Mouse (Mus musculus) forebrain, embryonic 14.5 days (tissue): ENCODE data around the gene Srrm4. TPM values are rescaled to one million over a fixed set of nuclear protein-coding genes. Genes with fewer than 3 reads are reported as not detected.
"Not testable (repeated sequence)": the region's sequence is repeated elsewhere in the genome, so short reads cannot be mapped to it uniquely, and the experiment has no call there.

Source experiments
- ATAC-seq: fragments of 200-750 bp; cut with Nextera tagmentation; 2 replicates; pipeline ENCODE4 v1.8.0; 2017; ENCODE audit warnings: mild to moderate bottlenecking, moderate library complexity
- DNase-seq: peaks from one replicate; pipeline ENCODE4 v3.0.0-alpha.2; 2015; ENCODE audit warnings: low spot score
- H3K27ac ChIP-seq: fragments of 300-500 bp; sonication (generic); 2 replicates; pipeline ENCODE4 v1.5.1; 2014; ENCODE audit warnings: low read depth, mild to moderate bottlenecking, control low read depth, low read length, moderate library complexity
- H3K27me3 ChIP-seq: fragments of 300-500 bp; sonication (generic); replicated peaks from 2 replicates; pipeline ENCODE4 v1.6.1; 2014; ENCODE audit warnings: low read length, control low read depth, mixed read lengths; ENCODE audit not compliant: control insufficient read depth, insufficient read depth
- H3K36me3 ChIP-seq: fragments of 300-500 bp; sonication (generic); 2 replicates; pipeline ENCODE4 v1.6.1; 2014; ENCODE audit warnings: low read length, control low read depth; ENCODE audit not compliant: control insufficient read depth, insufficient read depth
- H3K4me1 ChIP-seq: fragments of 300-500 bp; sonication (generic); 2 replicates; pipeline ENCODE4 v1.6.1; 2014; ENCODE audit warnings: antibody characterized with exemption, low read length, control low read depth; ENCODE audit not compliant: control insufficient read depth, insufficient read depth
- H3K4me2 ChIP-seq: fragments of 300-500 bp; sonication (generic); 2 replicates; pipeline ENCODE4 v1.6.1; 2014; ENCODE audit warnings: mild to moderate bottlenecking, control low read depth, low read length
- H3K4me3 ChIP-seq: fragments of 300-500 bp; sonication (generic); 2 replicates; pipeline ENCODE4 v1.5.1; 2014; ENCODE audit warnings: low read depth, low read length, control low read depth
- H3K9ac ChIP-seq: fragments of 300-500 bp; sonication (generic); 2 replicates; pipeline ENCODE4 v1.6.1; 2014; ENCODE audit warnings: mild to moderate bottlenecking, low read length, control low read depth, moderate library complexity
- H3K9me3 ChIP-seq: fragments of 300-500 bp; sonication (generic); replicated peaks from 2 replicates; pipeline ENCODE4 v1.6.1; 2016; ENCODE audit warnings: low read length, control low read depth, mixed read lengths; ENCODE audit not compliant: control insufficient read depth
- WGBS: fragments of 180-500 bp; shearing (Covaris S2); extraction: QIAGEN DNeasy Blood & Tissue Kit; methylation state at CpG from one replicate; pipeline ENCODE4 v1.1.7; 2014; 5-methylcytosine and 5-hydroxymethylcytosine counted together
- polyA plus RNA-seq: library from polyadenylated mRNA; unstranded; fragments of >200 nt; fragmentation: Nextera tagmentation; extraction: Ambion mirVana; gene quantifications from 2 replicates; pipeline ENCODE4 v1.2.1, GENCODE M21; 2014

Gene Srrm4
- polyA plus RNA-seq, 1 experiment from 2014 or later: 20.0 TPM

GRCm38 (mm10) chr5:116438328-116438727 is 153.3 kb downstream of the Srrm4 start:
- H3K9me3 ChIP-seq: no peaks in the 10 kb centered on the region
- no peak overlapping the region for H3K27ac ChIP-seq
- H3K4me2 ChIP-seq: no peak overlapping the region
- peaks cover 9% of the 10 kb centered on the region; the same call in 1 of the 2 replicates for H3K36me3 ChIP-seq
- peaks cover 8% of the 10 kb centered on the region for H3K4me1 ChIP-seq
- DNase-seq (no peak), ATAC-seq (no peak)
- H3K27me3 ChIP-seq: no peaks in the 10 kb centered on the region
- H3K4me3 ChIP-seq: no peak overlapping the region
- H3K9ac ChIP-seq: no peak overlapping the region
- WGBS: 28% methylated on average over 4 of the region's 4 CpGs

DNA sequence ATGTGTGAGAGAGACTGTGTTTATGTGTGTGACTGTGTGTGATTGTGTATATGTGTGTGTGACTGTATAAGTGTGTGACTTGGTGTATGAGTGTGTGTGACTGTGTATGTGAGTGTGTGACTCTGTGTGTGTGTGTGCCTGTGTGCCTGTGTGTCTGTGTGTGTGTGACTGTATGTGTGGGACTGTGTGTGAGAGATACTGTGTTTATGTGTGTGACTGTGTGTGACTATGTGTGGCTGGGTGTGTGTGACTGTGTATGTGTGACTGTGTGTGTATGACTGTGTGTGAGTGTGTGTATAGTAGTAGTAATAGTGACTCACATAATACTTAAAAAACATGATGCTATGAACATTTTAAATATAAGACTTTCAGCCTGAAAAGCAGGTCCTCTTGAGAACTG is 155.5 kb downstream of the Srrm4 start:
- no peak overlapping the region for H3K9ac ChIP-seq
- H3K36me3 ChIP-seq: no peaks in the 10 kb centered on the region
- no peak for ATAC-seq
- no peak overlapping the region for H3K4me2 ChIP-seq
- no peaks in the 10 kb centered on the region for H3K27me3 ChIP-seq
- no peak for DNase-seq
- H3K4me1 ChIP-seq: peaks cover 8% of the 10 kb centered on the region
- H3K27ac ChIP-seq: no peak overlapping the region
- no peak overlapping the region for H3K4me3 ChIP-seq
- H3K9me3 ChIP-seq: no peaks in the 10 kb centered on the region

GRCm38 (mm10) chr5:116434976-116435850 is 156.4 kb downstream of the Srrm4 start:
- no peaks in the 10 kb centered on the region for H3K36me3 ChIP-seq
- ATAC-seq (peak; percentile 48; the same call in 1 of the 2 replicates), DNase-seq (peak; percentile 78)
- H3K27me3 ChIP-seq: no peaks in the 10 kb centered on the region
- no peak overlapping the region; the same call in 1 of the 2 replicates for H3K27ac ChIP-seq
- no peaks in the 10 kb centered on the region for H3K9me3 ChIP-seq
- H3K4me3 ChIP-seq: no peak overlapping the region
- WGBS: 53% methylated on average over 13 of the region's 13 CpGs
- H3K9ac ChIP-seq: no peak overlapping the region
- H3K4me1 ChIP-seq: peaks cover 8% of the 10 kb centered on the region
- no peak overlapping the region for H3K4me2 ChIP-seq

DNA sequence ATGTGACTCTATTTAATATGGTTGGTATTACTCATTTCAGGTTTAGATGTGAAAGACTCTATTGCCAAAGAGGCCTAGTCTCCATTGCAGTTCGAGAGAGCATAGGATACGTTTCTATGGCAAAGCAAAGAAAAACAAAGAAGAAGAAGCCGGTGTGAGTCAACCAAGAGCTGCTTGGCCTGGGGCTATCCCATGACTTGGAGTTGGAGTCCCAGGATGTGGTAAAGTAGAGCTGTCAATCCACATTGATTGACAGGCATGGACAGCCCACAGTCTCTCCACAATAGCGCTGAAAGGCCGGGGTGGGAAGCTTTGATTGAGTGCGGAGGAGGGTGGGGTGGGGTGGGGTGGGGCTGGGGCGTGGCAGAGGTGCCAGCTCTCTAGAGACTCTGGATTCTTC is 158.7 kb downstream of the Srrm4 start:
- no peaks in the 10 kb centered on the region for H3K9me3 ChIP-seq
- no peaks in the 10 kb centered on the region for H3K36me3 ChIP-seq
- no peak overlapping the region for H3K4me2 ChIP-seq
- H3K4me1 ChIP-seq: peaks cover 8% of the 10 kb centered on the region
- no peaks in the 10 kb centered on the region for H3K27me3 ChIP-seq
- DNase-seq (no peak), ATAC-seq (no peak)
- H3K27ac ChIP-seq: no peak overlapping the region
- no peak overlapping the region for H3K4me3 ChIP-seq
- WGBS: 67% methylated on average over 7 of the region's 7 CpGs
- H3K9ac ChIP-seq: no peak overlapping the region

GRCm38 (mm10) chr5:116426701-116427100 is 164.9 kb downstream of the Srrm4 start:
- DNase-seq (no peak), ATAC-seq (no peak)
- peaks cover 6% of the 10 kb centered on the region for H3K4me1 ChIP-seq
- H3K27me3 ChIP-seq: no peaks in the 10 kb centered on the region
- no peak overlapping the region for H3K9ac ChIP-seq
- no peak overlapping the region for H3K4me2 ChIP-seq
- H3K36me3 ChIP-seq: no peaks in the 10 kb centered on the region
- 92% methylated on average over 2 of the region's 2 CpGs for WGBS
- H3K27ac ChIP-seq: no peak overlapping the region
- no peaks in the 10 kb centered on the region for H3K9me3 ChIP-seq
- H3K4me3 ChIP-seq: no peak overlapping the region

- not testable (repeated sequence) for H3K4me3 ChIP-seq, H3K36me3 ChIP-seq, ATAC-seq, H3K27me3 ChIP-seq, DNase-seq, H3K4me1 ChIP-seq, H3K9ac ChIP-seq, H3K27ac ChIP-seq, H3K9me3 ChIP-seq, H3K4me2 ChIP-seq
- WGBS: 89% methylated on average over 3 of the region's 3 CpGs
Observed at GRCm38 (mm10) chr5:116425709-116426108, 165.9 kb downstream of the Srrm4 start.

GRCm38 (mm10) chr5:116425273-116425672 is 166.3 kb downstream of the Srrm4 start:
- no peak overlapping the region; the same call in 1 of the 2 replicates for H3K9ac ChIP-seq
- no peaks in the 10 kb centered on the region for H3K9me3 ChIP-seq
- H3K4me3 ChIP-seq: no peak overlapping the region
- H3K27me3 ChIP-seq: no peaks in the 10 kb centered on the region
- no peaks in the 10 kb centered on the region for H3K36me3 ChIP-seq
- WGBS: 35% methylated on average over 7 of the region's 7 CpGs
- peak; percentile 24; the same call in 1 of the 2 replicates for ATAC-seq
- no peak overlapping the region; the same call in 1 of the 2 replicates for H3K27ac ChIP-seq
- no peak overlapping the region for H3K4me2 ChIP-seq
- peaks cover 6% of the 10 kb centered on the region for H3K4me1 ChIP-seq
- DNase-seq: peak; percentile 78

- WGBS: 91% methylated on average over 8 of the region's 8 CpGs
- no peak overlapping the region for H3K4me2 ChIP-seq
- H3K9me3 ChIP-seq: no peaks in the 10 kb centered on the region
- H3K4me3 ChIP-seq: no peak overlapping the region
- no peaks in the 10 kb centered on the region for H3K27me3 ChIP-seq
- H3K27ac ChIP-seq: no peak overlapping the region
- DNase-seq (no peak), ATAC-seq (no peak)
- no peaks in the 10 kb centered on the region for H3K36me3 ChIP-seq
- peaks cover 9% of the 10 kb centered on the region for H3K4me1 ChIP-seq
- H3K9ac ChIP-seq: no peak overlapping the region
Observed at GRCm38 (mm10) chr5:116423746-116424145, 167.9 kb downstream of the Srrm4 start.

- peak; percentile 21 for ATAC-seq
Observed at GRCm38 (mm10) chr5:116422699-116423201, 168.9 kb downstream of the Srrm4 start, which contains the start of gene Hspb8. TSS of gene Hspb8 (minus strand) at chr5:116422864.

More at GRCm38 (mm10) chr5:116422699-116423201, 168.9 kb downstream of the Srrm4 start, which contains the start of gene Hspb8:
- Histone ChIP-seq H3K4me1 (peaks cover 9% of the 10 kb centered on the region), H3K4me2 (peak within 1 kb of the TSS; percentile 36), H3K27ac (peak within 1 kb of the TSS; percentile 23; the same call in 1 of the 2 replicates), H3K9ac (peak within 1 kb of the TSS; percentile 36; the same call in 1 of the 2 replicates), H3K9me3 (no peaks in the 10 kb centered on the region), H3K36me3 (no peaks in the 10 kb centered on the region), H3K27me3 (no peaks in the 10 kb centered on the region), H3K4me3 (no peak within 1 kb of the TSS)
- under 1% methylated on average over 20 of the region's 20 CpGs for WGBS
- DNase-seq: peak; percentile 74
